12 mouse cellular contexts compared by ENCODE assay signal in genomic region chr7:142169836-142170235, GRCm38 (mm10). TPM values are rescaled to one million over a fixed set of nuclear protein-coding genes. Genes with fewer than 3 reads are reported as not detected.
DNase-seq lines count a peak whose midpoint lies in the region; ATAC-seq lines count a peak whose summit lies in the region.
"Had no signal": no experiment of that assay in that cellular context is flagged by ENCODE, and none has a peak within 500 bp of the region (broad histone marks: within the 10 kb centered on the region; RNA-seq: fewer than 3 reads in every experiment).

No protein-coding gene starts in this region.

- peak; percentile 72 for DNase-seq in hindbrain, embryonic 14.5 days (ENCODE audit: low spot score)
- no peak for DNase-seq in hindbrain, embryonic 10.5 days (ENCODE audit: low spot score)
- DNase-seq in neural tube, embryonic 11.5 days (ENCODE audit: low spot score) = peak; percentile 18
- no peak for DNase-seq in neural tube, embryonic 10.5 days (ENCODE audit: extremely low spot score, low spot score)
- peak; percentile 80 for DNase-seq in embryo, embryonic 10.5 days (ENCODE audit: low spot score)
- DNase-seq in ovary, postnatal 14 days (ENCODE audit: low spot score) = no peak
- no peak for DNase-seq in spleen, adult 12 weeks (ENCODE audit: low spot score)
- no peak for DNase-seq in spleen, postnatal 4 days (ENCODE audit: low spot score in 2 of 2)
- DNase-seq: adrenal gland, postnatal 10 days; thymus, adult 18-20 months had no signal

- H3K9ac ChIP-seq in hindbrain, embryonic 14.5 days = no peak overlapping the region
- no peak overlapping the region for H3K9ac ChIP-seq in neural tube, embryonic 11.5 days (ENCODE audit: low read length)
- H3K9ac ChIP-seq: limb, embryonic 13.5 days had no signal

- H3K9me3 ChIP-seq in hindbrain, embryonic 14.5 days (ENCODE audit: control insufficient read depth, low read length) = no peaks in the 10 kb centered on the region
- no peaks in the 10 kb centered on the region for H3K9me3 ChIP-seq in hindbrain, embryonic 10.5 days
- no peaks in the 10 kb centered on the region for H3K9me3 ChIP-seq in neural tube, embryonic 11.5 days (ENCODE audit: control insufficient read depth, low read length)
- H3K9me3 ChIP-seq: limb, embryonic 13.5 days had no signal

- H3K27me3 ChIP-seq in hindbrain, embryonic 14.5 days (ENCODE audit: control insufficient read depth, insufficient read depth, low read length) = no peaks in the 10 kb centered on the region
- H3K27me3 ChIP-seq in hindbrain, embryonic 10.5 days (ENCODE audit: insufficient read depth, poor library complexity, severe bottlenecking) = no peaks in the 10 kb centered on the region
- no peaks in the 10 kb centered on the region for H3K27me3 ChIP-seq in neural tube, embryonic 11.5 days (ENCODE audit: control insufficient read depth, insufficient read depth, low read length)

- no peak overlapping the region for H3K4me2 ChIP-seq in hindbrain, embryonic 14.5 days (replicated peaks)
- no peak overlapping the region for H3K4me2 ChIP-seq in neural tube, embryonic 11.5 days (ENCODE audit: low read depth)
- H3K4me2 ChIP-seq: limb, embryonic 13.5 days had no signal

- no peaks in the 10 kb centered on the region for H3K4me1 ChIP-seq in hindbrain, embryonic 14.5 days (replicated peaks; ENCODE audit: control insufficient read depth, insufficient read depth, low read length)
- no peaks in the 10 kb centered on the region for H3K4me1 ChIP-seq in hindbrain, embryonic 10.5 days (replicated peaks)
- no peaks in the 10 kb centered on the region for H3K4me1 ChIP-seq in neural tube, embryonic 11.5 days (ENCODE audit: control insufficient read depth, insufficient read depth, low read length)
- H3K4me1 ChIP-seq: limb, embryonic 13.5 days had no signal

- H3K4me3 ChIP-seq in hindbrain, embryonic 14.5 days (replicated peaks; ENCODE audit: low read length) = no peak overlapping the region
- H3K4me3 ChIP-seq in hindbrain, embryonic 10.5 days = no peak overlapping the region
- H3K4me3 ChIP-seq in neural tube, embryonic 11.5 days (ENCODE audit: low read depth, low read length) = no peak overlapping the region
- H3K4me3 ChIP-seq: limb, embryonic 13.5 days had no signal

- H3K27ac ChIP-seq in hindbrain, embryonic 14.5 days = no peak overlapping the region
- no peak overlapping the region for H3K27ac ChIP-seq in hindbrain, embryonic 10.5 days
- H3K27ac ChIP-seq in neural tube, embryonic 11.5 days (ENCODE audit: low read depth, low read length) = no peak overlapping the region
- H3K27ac ChIP-seq: limb, embryonic 13.5 days had no signal

- no peaks in the 10 kb centered on the region for H3K36me3 ChIP-seq in hindbrain, embryonic 14.5 days (replicated peaks; ENCODE audit: control insufficient read depth, insufficient read depth)
- no peaks in the 10 kb centered on the region for H3K36me3 ChIP-seq in hindbrain, embryonic 10.5 days
- no peaks in the 10 kb centered on the region for H3K36me3 ChIP-seq in neural tube, embryonic 11.5 days (ENCODE audit: control insufficient read depth, insufficient read depth, low read length)
- H3K36me3 ChIP-seq: limb, embryonic 13.5 days had no signal

- no peak for ATAC-seq in hindbrain, embryonic 14.5 days (ENCODE audit: low FRiP score)
- no peak for ATAC-seq in neural tube, embryonic 11.5 days (ENCODE audit: insufficient read depth, low FRiP score, low TSS enrichment)
- ATAC-seq: inflammation-experienced regulatory T-cells, adult 6 months had no signal

- WGBS in hindbrain, embryonic 14.5 days = 49% methylated on average over 3 of the region's 3 CpGs
- 46% methylated on average over 3 of the region's 3 CpGs for WGBS in hindbrain, embryonic 10.5 days
- WGBS in neural tube, embryonic 11.5 days = 44% methylated on average over 3 of the region's 3 CpGs

RNA-seq across cellular contexts. Expression of gene Gm4553, which starts 4.3 kb away (rescaled TPM):
- polyA plus RNA-seq in hindbrain, embryonic 14.5 days (2014; fragmentation: Nextera tagmentation; extraction: Ambion mirVana) = not detected in 2 replicates
- polyA plus RNA-seq in hindbrain, embryonic 10.5 days (2016; fragmentation: Nextera tagmentation; extraction: Ambion mirVana) = not detected in 2 replicates
- polyA plus RNA-seq in neural tube, embryonic 11.5 days (2014; fragmentation: Nextera tagmentation; extraction: Ambion mirVana) = not detected in 2 replicates
- polyA plus RNA-seq: inflammation-experienced regulatory T-cells, adult 6 months; limb, embryonic 13.5 days had no signal

RNA-seq across cellular contexts. Expression of gene Krtap5-2, which starts 6.0 kb away (rescaled TPM):
- polyA plus RNA-seq in hindbrain, embryonic 14.5 days (2014; fragmentation: Nextera tagmentation; extraction: Ambion mirVana) = not detected in 2 replicates
- not detected in 2 replicates for polyA plus RNA-seq in hindbrain, embryonic 10.5 days (2016; fragmentation: Nextera tagmentation; extraction: Ambion mirVana)
- polyA plus RNA-seq in neural tube, embryonic 11.5 days (2014; fragmentation: Nextera tagmentation; extraction: Ambion mirVana) = not detected in 2 replicates
- polyA plus RNA-seq: inflammation-experienced regulatory T-cells, adult 6 months; limb, embryonic 13.5 days had no signal

RNA-seq across cellular contexts. Expression of gene Gm29735, which starts 12.9 kb away (rescaled TPM):
- polyA plus RNA-seq in hindbrain, embryonic 14.5 days (2014; fragmentation: Nextera tagmentation; extraction: Ambion mirVana) = not detected in 2 replicates
- polyA plus RNA-seq in hindbrain, embryonic 10.5 days (2016; fragmentation: Nextera tagmentation; extraction: Ambion mirVana) = not detected in 2 replicates
- polyA plus RNA-seq in neural tube, embryonic 11.5 days (2014; fragmentation: Nextera tagmentation; extraction: Ambion mirVana) = not detected in 2 replicates
- polyA plus RNA-seq: inflammation-experienced regulatory T-cells, adult 6 months; limb, embryonic 13.5 days had no signal

RNA-seq across cellular contexts. Expression of gene Gm10153, which starts 20.4 kb away (rescaled TPM):
- polyA plus RNA-seq in hindbrain, embryonic 14.5 days (2014; fragmentation: Nextera tagmentation; extraction: Ambion mirVana) = not detected in 2 replicates
- not detected in 2 replicates for polyA plus RNA-seq in hindbrain, embryonic 10.5 days (2016; fragmentation: Nextera tagmentation; extraction: Ambion mirVana)
- not detected in 2 replicates for polyA plus RNA-seq in neural tube, embryonic 11.5 days (2014; fragmentation: Nextera tagmentation; extraction: Ambion mirVana)
- polyA plus RNA-seq: inflammation-experienced regulatory T-cells, adult 6 months; limb, embryonic 13.5 days had no signal

RNA-seq across cellular contexts. Expression of gene Gm45337, which starts 25.4 kb away (rescaled TPM):
- 0.15 TPM in 1 of 2 replicates, not detected in the other for polyA plus RNA-seq in hindbrain, embryonic 14.5 days (2014; fragmentation: Nextera tagmentation; extraction: Ambion mirVana)
- not detected in 2 replicates for polyA plus RNA-seq in hindbrain, embryonic 10.5 days (2016; fragmentation: Nextera tagmentation; extraction: Ambion mirVana)
- polyA plus RNA-seq in neural tube, embryonic 11.5 days (2014; fragmentation: Nextera tagmentation; extraction: Ambion mirVana) = not detected in 2 replicates
- polyA plus RNA-seq: inflammation-experienced regulatory T-cells, adult 6 months; limb, embryonic 13.5 days had no signal

Comparison
In these comparisons a context has a peak if more than half of its experiments do, and no peak if none do; other contexts are left out.
1. DNase-seq: peak in hindbrain, embryonic 14.5 days (single experiment), neural tube, embryonic 11.5 days (single experiment) and embryo, embryonic 10.5 days (single experiment); none in hindbrain, embryonic 10.5 days (single experiment), neural tube, embryonic 10.5 days (single experiment), ovary, postnatal 14 days (single experiment), spleen, adult 12 weeks (single experiment) and spleen, postnatal 4 days (0 of 2).